Mouse (Mus musculus) T-cell, adult 2 months (primary cell): ENCODE measurements around the gene Cep78.
A peak's percentile ranks its signal among the peaks of the same experiment; 100 is the strongest.

Source experiments
- DNase-seq: peaks from one replicate; pipeline ENCODE4 v3.0.0; 2022; ENCODE audit warnings: low spot score

Cep78 gene

GRCm38 (mm10) chr19:15984449-15985171 lies at the start of gene Cep78:
Gene Cep78, minus strand, starts transcription at chr19:15984989.
- DNase-seq: peak; percentile 91

- no peak for DNase-seq
Observed at GRCm38 (mm10) chr19:16031276-16031675, 46.5 kb upstream of the Cep78 start.

GRCm38 (mm10) chr19:16029253-16029771 lies 44.5 kb upstream of the Cep78 start:
- peak; percentile 46 for DNase-seq

- no peak for DNase-seq
Observed at GRCm38 (mm10) chr19:16028746-16029252, 44.0 kb upstream of the Cep78 start.

- DNase-seq: no peak
Observed at GRCm38 (mm10) chr19:16027876-16028670, 43.3 kb upstream of the Cep78 start.

- no peak for DNase-seq
Observed at GRCm38 (mm10) chr19:16026276-16026675, 41.5 kb upstream of the Cep78 start.

- DNase-seq: no peak
Observed at GRCm38 (mm10) chr19:16022178-16022577, 37.4 kb upstream of the Cep78 start.

GRCm38 (mm10) chr19:16016171-16016570 lies 31.4 kb upstream of the Cep78 start:
- no peak for DNase-seq

- no peak for DNase-seq
Observed at GRCm38 (mm10) chr19:16015191-16015968, 30.6 kb upstream of the Cep78 start.

- DNase-seq: no peak
Observed at GRCm38 (mm10) chr19:16009746-16010337, 25.1 kb upstream of the Cep78 start.

GRCm38 (mm10) chr19:16009111-16009510 lies 24.3 kb upstream of the Cep78 start:
- no peak for DNase-seq

- no peak for DNase-seq
Observed at GRCm38 (mm10) chr19:16007131-16007530, 22.3 kb upstream of the Cep78 start.

GRCm38 (mm10) chr19:15998157-15998556 lies 13.4 kb upstream of the Cep78 start:
- peak; percentile 33 for DNase-seq

GRCm38 (mm10) chr19:15996901-15997564 lies 12.2 kb upstream of the Cep78 start:
- no peak for DNase-seq

- no peak for DNase-seq
Observed at GRCm38 (mm10) chr19:15990102-15990501, 5.3 kb upstream of the Cep78 start.

GRCm38 (mm10) chr19:15985172-15985713 lies 454 bp upstream of the Cep78 start:
- DNase-seq: no peak

GRCm38 (mm10) chr19:15983739-15984344 lies 947 bp downstream of the Cep78 start:
- DNase-seq: no peak

- no peak for DNase-seq
Observed at GRCm38 (mm10) chr19:15982926-15983738, 1.7 kb downstream of the Cep78 start.

GRCm38 (mm10) chr19:15981861-15982260 lies 2.9 kb downstream of the Cep78 start:
- peak; percentile 58 for DNase-seq
